Mouse (Mus musculus): ENCODE data around the gene Rpl18a.

The Rpl18a gene

GRCm38 (mm10) chr8:70880546-70880945 is 16.7 kb downstream of the Rpl18a start:
- DNase-seq (ENCODE audit: low read depth, low spot score): no peak

- no peak for DNase-seq (ENCODE audit: low read depth, low spot score)
Observed at GRCm38 (mm10) chr8:70880126-70880525, 17.1 kb downstream of the Rpl18a start.

- DNase-seq (ENCODE audit: low read depth, low spot score): no peak
Observed at GRCm38 (mm10) chr8:70879500-70879899, 17.7 kb downstream of the Rpl18a start.

GRCm38 (mm10) chr8:70878178-70878577 is 19.0 kb downstream of the Rpl18a start:
- no peak for DNase-seq (ENCODE audit: low read depth, low spot score)

- DNase-seq (ENCODE audit: low read depth, low spot score): no peak
Observed at GRCm38 (mm10) chr8:70876382-70876781, 20.8 kb downstream of the Rpl18a start.

- no peak for DNase-seq (ENCODE audit: low read depth, low spot score)
Observed at GRCm38 (mm10) chr8:70874441-70874840, 22.8 kb downstream of the Rpl18a start.

GRCm38 (mm10) chr8:70873364-70873985 is 23.7 kb downstream of the Rpl18a start, which contains the start of gene Ccdc124:
TSS of gene Ccdc124 (minus strand) at chr8:70873935.
- DNase-seq (ENCODE audit: low read depth, low spot score): peak; percentile 94

- DNase-seq (ENCODE audit: low read depth, low spot score): no peak
Observed at GRCm38 (mm10) chr8:70872643-70873363, 24.4 kb downstream of the Rpl18a start.

- no peak for DNase-seq (ENCODE audit: low read depth, low spot score)
Observed at GRCm38 (mm10) chr8:70871195-70871807, 25.9 kb downstream of the Rpl18a start.

GRCm38 (mm10) chr8:70869601-70870041 is 27.6 kb downstream of the Rpl18a start:
- peak; percentile 85 for DNase-seq (ENCODE audit: low read depth, low spot score)

- no peak for DNase-seq (ENCODE audit: low read depth, low spot score)
Observed at GRCm38 (mm10) chr8:70869199-70869571, 28.0 kb downstream of the Rpl18a start.

- peak; percentile 54 for DNase-seq (ENCODE audit: low read depth, low spot score)
Observed at GRCm38 (mm10) chr8:70868559-70869198, 28.5 kb downstream of the Rpl18a start.

GRCm38 (mm10) chr8:70866566-70866965 is 30.6 kb downstream of the Rpl18a start:
- no peak for DNase-seq (ENCODE audit: low read depth, low spot score)

- DNase-seq (ENCODE audit: low read depth, low spot score): no peak
Observed at GRCm38 (mm10) chr8:70866001-70866520, 31.2 kb downstream of the Rpl18a start.

GRCm38 (mm10) chr8:70865350-70866000 is 31.7 kb downstream of the Rpl18a start:
- DNase-seq (ENCODE audit: low read depth, low spot score): peak; percentile 100

- peak; percentile 64 for DNase-seq (ENCODE audit: low read depth, low spot score)
Observed at GRCm38 (mm10) chr8:70864712-70865221, 32.4 kb downstream of the Rpl18a start.

- DNase-seq (ENCODE audit: low read depth, low spot score): peak; percentile 47
Observed at GRCm38 (mm10) chr8:70863956-70864711, 33.1 kb downstream of the Rpl18a start.

- no peak for DNase-seq (ENCODE audit: low read depth, low spot score)
Observed at GRCm38 (mm10) chr8:70862824-70863641, 34.2 kb downstream of the Rpl18a start, which contains the start of gene Kcnn1. TSS of gene Kcnn1 (minus strand) at chr8:70863258.

- no peak for DNase-seq (ENCODE audit: low read depth, low spot score)
Observed at GRCm38 (mm10) chr8:70857516-70857915, 39.7 kb downstream of the Rpl18a start.

Data from mesoderm, embryonic 11.5 days (tissue).